Mouse (Mus musculus) cerebellum, adult 11 months (tissue): ENCODE measurements around the gene Prl8a1.

Source experiments
- DNase-seq: peaks from one replicate; pipeline ENCODE4 v3.0.0; 2022

Prl8a1 gene

GRCm38 (mm10) chr13:27582071-27582470 is at the start of gene Prl8a1:
TSS of gene Prl8a1 (minus strand) at chr13:27582171.
- no peak for DNase-seq

GRCm38 (mm10) chr13:27610482-27610881 is 28.5 kb upstream of the Prl8a1 start, which contains the start of gene Prl7b1:
TSS of gene Prl7b1 (minus strand) at chr13:27610582.
- DNase-seq: no peak

- DNase-seq: no peak
Observed at GRCm38 (mm10) chr13:27564506-27564905, 17.5 kb downstream of the Prl8a1 start, which contains the start of gene Prl8a9. TSS of gene Prl8a9 (minus strand) at chr13:27564606.

- no peak for DNase-seq
Observed at GRCm38 (mm10) chr13:27553336-27553735, 28.6 kb downstream of the Prl8a1 start.
